Mouse (Mus musculus) c-Kit-positive CD71-negative TER-119-negative erythroid progenitor cells, embryonic 14.5 days (primary cell): ENCODE data around the gene Pip4k2c.
"Not testable (repeated sequence)": the region's sequence is repeated elsewhere in the genome, so short reads cannot be mapped to it uniquely, and the experiment has no call there.

ENCODE experiments used
- DNase-seq: peaks from one replicate; pipeline ENCODE4 v3.0.0-alpha.2; 2013; ENCODE audit warnings: low read depth

The Pip4k2c gene

DNA sequence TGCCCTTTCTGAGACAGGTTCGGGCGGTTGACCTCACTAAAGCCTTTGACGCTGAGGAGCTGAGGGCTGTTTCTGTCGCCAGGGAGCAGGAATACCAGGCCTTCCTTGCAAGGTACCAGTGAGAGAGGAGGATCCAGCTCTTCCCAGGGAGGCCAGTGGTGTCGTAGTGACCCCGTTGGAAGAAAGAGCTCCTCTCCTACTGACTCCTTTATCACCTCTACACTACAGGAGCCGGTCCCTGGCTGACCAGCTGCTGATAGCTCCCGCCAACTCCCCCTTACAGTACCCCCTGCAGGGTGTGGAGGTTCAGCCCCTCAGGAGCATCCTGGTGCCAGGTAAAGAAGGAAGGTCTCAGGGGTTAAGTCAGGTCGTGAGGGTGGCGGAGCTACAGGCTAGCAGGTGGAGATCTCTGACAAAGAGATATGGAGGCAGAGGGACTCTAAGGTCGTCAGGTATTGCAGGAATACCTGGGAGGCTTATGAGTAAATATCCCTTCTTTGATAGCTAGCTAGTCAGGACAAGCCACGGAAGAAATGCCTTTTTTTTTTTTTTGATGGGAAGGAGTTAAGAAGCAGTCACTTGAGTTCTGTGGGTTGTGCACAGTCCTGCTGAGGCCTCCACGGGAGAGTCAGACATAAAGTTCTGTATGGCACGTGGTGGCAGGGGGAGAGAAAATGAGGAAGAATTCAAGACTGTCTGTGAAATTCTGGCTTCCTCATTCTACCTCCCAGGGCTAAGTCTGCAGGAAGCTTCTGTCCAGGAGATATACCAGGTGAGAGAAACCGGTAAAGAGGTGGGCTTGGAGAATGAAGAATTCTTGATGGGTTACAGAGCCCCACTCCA lies 44.4 kb downstream of the Pip4k2c start:
- DNase-seq = no peak

DNA sequence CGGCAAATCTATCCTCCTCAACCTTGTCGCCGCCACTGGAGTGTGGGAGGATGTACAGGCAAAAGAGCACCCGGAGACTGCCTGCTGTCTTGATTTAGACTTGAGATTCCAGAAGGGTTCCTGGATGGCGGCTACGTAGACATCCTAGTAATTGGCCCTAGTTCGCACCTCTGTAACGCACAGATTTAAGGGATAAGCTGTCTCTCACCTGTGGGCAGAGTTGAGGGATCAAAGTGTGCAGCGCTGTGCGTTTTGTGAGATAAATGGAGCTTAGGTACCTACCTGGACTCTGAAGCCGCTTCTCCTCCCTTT lies 45.0 kb downstream of the Pip4k2c start:
- no peak for DNase-seq

GRCm38 (mm10) chr10:127165654-127166403 lies 45.6 kb downstream of the Pip4k2c start:
- no peak for DNase-seq

DNA sequence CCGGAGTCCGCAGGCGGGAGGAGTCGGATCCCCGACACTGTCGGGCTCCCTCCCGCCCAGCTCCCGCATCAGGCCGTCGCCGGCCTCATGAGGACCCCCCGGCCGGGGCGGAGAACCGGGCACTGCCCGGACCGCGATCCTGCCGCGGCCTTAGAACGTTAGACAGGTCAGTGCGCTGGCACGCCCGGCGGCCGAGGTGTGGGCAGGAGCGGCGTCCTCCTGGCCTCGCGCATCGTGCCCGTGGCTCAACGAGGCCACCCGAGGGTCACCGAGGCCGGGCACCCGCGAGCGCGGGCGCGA lies 46.1 kb downstream of the Pip4k2c start:
- peak; percentile 42 for DNase-seq

DNA sequence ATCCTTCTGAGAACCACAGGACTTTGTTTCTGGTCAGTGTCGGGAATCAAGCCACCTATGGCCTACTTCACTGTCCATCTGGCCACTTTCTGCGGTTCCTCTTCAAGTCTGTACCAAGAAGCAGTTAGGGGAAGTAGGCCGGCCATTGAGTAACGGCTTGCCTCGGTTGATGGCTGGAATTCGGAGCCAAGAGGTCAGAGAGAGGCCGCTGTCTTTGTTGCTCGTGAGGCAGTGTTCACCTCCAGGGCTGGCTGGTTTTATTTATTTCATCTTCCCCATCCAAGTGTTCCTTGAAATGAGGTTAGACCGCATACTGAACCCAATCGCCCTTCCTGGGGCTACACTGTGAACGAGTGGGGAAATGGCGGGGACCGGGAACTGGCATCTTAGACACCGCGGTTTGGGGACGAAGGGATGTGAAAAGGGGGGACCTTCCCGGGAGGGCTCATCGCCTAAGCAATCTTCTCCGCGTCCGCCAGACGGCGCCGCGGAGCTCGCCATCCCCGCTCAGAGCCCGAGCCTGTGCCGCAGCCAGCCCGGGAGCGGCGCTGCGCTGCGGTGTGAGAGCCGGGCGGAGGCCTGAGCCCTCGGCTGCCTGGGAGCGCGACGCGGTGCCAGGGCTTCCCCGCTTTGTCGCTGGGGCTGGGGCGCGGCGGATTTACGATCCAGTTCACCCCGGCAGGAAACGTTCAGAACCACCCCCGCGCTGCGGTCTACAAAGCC lies 46.6 kb downstream of the Pip4k2c start, which contains the start of gene B4galnt1:
TSS of gene B4galnt1 (plus strand) at position 595 of the 723 bp plus-strand sequence.
- peak; percentile 70 for DNase-seq

DNA sequence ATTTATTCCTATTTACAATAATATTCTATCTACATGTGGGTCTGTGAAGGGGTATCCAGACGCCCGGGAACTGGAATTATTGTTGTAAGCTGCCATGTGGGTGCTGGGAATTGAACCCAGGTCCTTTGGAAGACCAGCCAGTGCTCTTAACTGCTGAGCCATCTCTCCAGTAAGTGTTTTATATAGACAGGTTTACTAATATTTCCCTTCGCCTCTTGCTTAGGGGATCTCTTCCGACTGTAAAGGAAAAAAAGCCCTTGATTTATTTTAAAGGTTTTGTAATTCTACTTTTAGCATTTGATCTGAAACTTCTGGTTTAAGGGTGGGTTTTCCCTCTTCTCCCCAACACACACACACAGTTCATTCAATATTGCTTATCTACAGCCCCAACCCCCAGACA lies 47.2 kb downstream of the Pip4k2c start:
- DNase-seq = no peak

- DNase-seq = not testable (repeated sequence)
Measured at GRCm38 (mm10) chr10:127162771-127163261, 48.6 kb downstream of the Pip4k2c start.

GRCm38 (mm10) chr10:127160728-127161127 lies 50.7 kb downstream of the Pip4k2c start:
- no peak for DNase-seq

DNA sequence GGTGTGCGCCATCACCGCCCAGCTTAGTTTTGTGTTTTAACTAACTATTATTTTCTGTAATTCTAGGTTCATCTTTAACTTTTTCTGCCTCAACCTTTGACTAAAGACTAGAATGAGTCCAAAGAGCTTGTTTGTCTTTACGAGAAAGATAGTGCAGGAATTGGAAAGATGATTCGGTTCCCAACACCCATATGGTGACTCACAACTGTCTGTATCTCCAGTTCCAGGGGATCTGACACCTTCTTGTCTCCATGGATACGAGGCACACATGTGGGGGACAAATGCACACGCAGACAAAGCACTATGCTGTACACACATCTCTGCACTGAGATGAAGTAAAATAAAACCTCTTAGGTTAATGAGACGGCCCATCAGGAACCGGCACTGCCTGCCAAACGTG lies 51.3 kb downstream of the Pip4k2c start:
- DNase-seq = no peak

GRCm38 (mm10) chr10:127158471-127158870 lies 52.9 kb downstream of the Pip4k2c start:
- DNase-seq = no peak

DNA sequence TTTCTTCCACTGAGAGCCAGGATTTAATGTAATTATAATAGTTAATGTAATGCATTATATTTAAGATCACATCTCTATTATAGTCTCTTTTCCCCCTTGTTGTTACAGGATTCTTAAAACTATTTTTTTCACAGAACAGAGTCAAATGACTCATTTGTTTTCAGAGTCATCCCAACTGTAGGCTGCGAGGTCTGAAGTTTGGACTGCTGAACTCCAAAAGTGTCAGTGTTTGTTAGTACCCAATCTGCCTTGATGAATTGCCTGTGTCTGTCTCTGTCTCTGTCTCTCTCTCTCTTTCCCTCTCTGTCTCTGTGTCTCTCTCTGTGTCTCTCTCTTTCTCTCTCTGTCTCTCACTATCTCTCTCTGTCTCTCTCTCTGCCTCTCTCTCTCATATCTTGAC lies 54.9 kb downstream of the Pip4k2c start:
- no peak for DNase-seq

- DNase-seq = no peak
Measured at GRCm38 (mm10) chr10:127156089-127156488, 55.3 kb downstream of the Pip4k2c start.

GRCm38 (mm10) chr10:127154652-127155051 lies 56.7 kb downstream of the Pip4k2c start:
- no peak for DNase-seq

GRCm38 (mm10) chr10:127154241-127154640 lies 57.1 kb downstream of the Pip4k2c start:
- DNase-seq = no peak

- no peak for DNase-seq
Measured at GRCm38 (mm10) chr10:127153323-127153722, 58.1 kb downstream of the Pip4k2c start.

- not testable (repeated sequence) for DNase-seq
Measured at GRCm38 (mm10) chr10:127152556-127152955, 58.8 kb downstream of the Pip4k2c start.

- DNase-seq = not testable (repeated sequence)
Measured at GRCm38 (mm10) chr10:127151233-127151632, 60.2 kb downstream of the Pip4k2c start.

DNA sequence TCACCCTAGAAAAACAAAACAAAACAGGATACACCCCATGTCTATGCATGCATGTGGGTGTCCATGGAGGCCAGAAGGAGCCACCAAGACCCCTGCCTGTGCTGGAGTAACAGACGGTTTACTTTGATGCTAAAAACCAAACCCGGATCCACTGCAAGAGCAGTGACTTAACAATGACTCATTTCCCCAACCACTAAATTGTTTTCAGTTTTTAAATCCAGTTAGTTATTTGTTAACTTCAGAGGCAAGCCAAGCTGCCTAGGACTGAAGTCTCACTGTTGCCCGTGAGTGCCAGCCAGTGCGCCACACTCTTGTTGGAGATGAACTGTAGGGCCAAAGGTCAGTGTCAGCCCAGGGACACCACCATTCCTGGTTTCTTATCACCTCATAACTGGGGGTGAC lies 60.9 kb downstream of the Pip4k2c start:
- DNase-seq = no peak

GRCm38 (mm10) chr10:127147135-127147534 lies 64.2 kb downstream of the Pip4k2c start:
- no peak for DNase-seq
